Mouse (Mus musculus) forebrain, embryonic 10.5 days (tissue): ENCODE measurements around the gene Gng3. TPM values are rescaled to one million over a fixed set of nuclear protein-coding genes. Genes with fewer than 3 reads are reported as not detected.

Source experiments
- DNase-seq: peaks from one replicate; pipeline ENCODE4 v3.0.0-alpha.2; 2017; ENCODE audit warnings: low spot score; ENCODE audit errors: extremely low spot score
- H3K27ac ChIP-seq: fragments of 300-500 bp; sonication (generic); 2 replicates; pipeline ENCODE4 v1.5.1; 2016; ENCODE audit warnings: mild to moderate bottlenecking
- H3K27me3 ChIP-seq: fragments of 300-500 bp; sonication (generic); 2 replicates; pipeline ENCODE4 v1.6.1; 2016; ENCODE audit warnings: mild to moderate bottlenecking; ENCODE audit not compliant: poor library complexity, severe bottlenecking
- H3K36me3 ChIP-seq: fragments of 300-500 bp; sonication (generic); replicated peaks from 2 replicates; pipeline ENCODE4 v1.6.1; 2016; ENCODE audit warnings: mild to moderate bottlenecking, moderate library complexity
- H3K4me1 ChIP-seq: fragments of 300-500 bp; sonication (generic); 2 replicates; pipeline ENCODE4 v1.6.1; 2016
- H3K4me3 ChIP-seq: fragments of 300-500 bp; sonication (generic); 2 replicates; pipeline ENCODE4 v1.5.1; 2016; ENCODE audit warnings: mild to moderate bottlenecking, moderate library complexity
- H3K9me3 ChIP-seq: fragments of 300-500 bp; sonication (generic); 2 replicates; pipeline ENCODE4 v1.6.1; 2016; ENCODE audit warnings: mild to moderate bottlenecking, moderate library complexity
- WGBS: fragments of 180-500 bp; shearing (Covaris S2); methylation state at CpG from one replicate; pipeline ENCODE4 v1.1.7; 2016; 5-methylcytosine and 5-hydroxymethylcytosine counted together
- polyA plus RNA-seq: library from polyadenylated mRNA; unstranded; fragments of >200 nt; fragmentation: Nextera tagmentation; extraction: Ambion mirVana; gene quantifications from 2 replicates; pipeline ENCODE4 v1.2.1, GENCODE M21; 2016

The Gng3 gene
- polyA plus RNA-seq, 1 experiment from 2014 or later: 31.7 TPM

DNA sequence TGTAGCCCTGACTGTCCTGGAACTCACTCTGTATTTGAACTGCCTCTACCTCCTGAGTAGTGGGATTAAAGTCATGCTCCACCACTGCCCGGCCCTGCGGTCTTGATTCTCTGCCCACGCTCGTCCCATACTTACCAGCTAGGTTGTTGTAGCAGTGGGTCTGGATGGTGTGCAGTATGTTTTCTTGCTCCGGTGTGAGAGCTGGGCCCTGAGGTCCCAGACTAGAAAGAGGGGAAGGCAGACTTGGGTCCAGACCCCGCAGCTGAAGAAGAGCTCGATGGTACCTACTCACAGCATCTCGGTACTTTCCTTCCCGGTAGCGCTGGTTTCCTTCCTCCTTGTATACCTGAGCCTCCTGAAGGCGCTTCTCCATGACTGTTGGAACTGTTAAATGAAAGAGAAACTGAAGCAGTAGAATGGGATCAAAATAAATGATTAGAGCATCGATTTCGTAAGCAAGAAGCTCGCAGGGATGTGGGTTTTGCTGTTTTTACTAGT is 20.6 kb downstream of the Gng3 start:
- WGBS: 37% methylated on average over 14 of the region's 14 CpGs

DNA sequence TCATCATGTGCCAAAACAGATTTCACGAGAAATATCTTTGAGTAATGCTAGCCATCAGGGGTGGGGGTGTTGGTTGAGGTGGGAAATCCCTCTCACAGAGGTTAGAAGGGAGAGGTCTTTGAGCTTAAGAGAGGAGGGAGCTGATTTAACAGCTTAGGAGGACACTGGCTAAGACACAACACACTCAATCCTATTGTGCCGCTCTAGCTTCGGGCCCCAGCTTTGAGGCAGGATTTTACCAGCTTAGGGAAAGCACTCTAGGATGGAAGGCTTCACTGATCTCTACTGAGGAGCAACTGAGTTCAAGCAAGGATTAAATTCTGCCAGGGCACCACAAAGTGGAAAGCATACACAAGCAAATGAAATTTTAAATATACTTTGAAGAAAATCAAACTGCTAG is 22.0 kb downstream of the Gng3 start:
- no peak for DNase-seq
- H3K4me1 ChIP-seq: peaks cover 38% of the 10 kb centered on the region
- no peak overlapping the region; the same call in 1 of the 2 replicates for H3K27ac ChIP-seq
- no peaks in the 10 kb centered on the region for H3K9me3 ChIP-seq
- H3K27me3 ChIP-seq: no peaks in the 10 kb centered on the region
- peaks cover 57% of the 10 kb centered on the region for H3K36me3 ChIP-seq
- peak overlapping the region; percentile 81 for H3K4me3 ChIP-seq
- WGBS: 75% methylated on average over 3 of the region's 3 CpGs

More for the DNA sequence above, 20.6 kb downstream of the Gng3 start:
- Histone ChIP-seq H3K27me3 (no peaks in the 10 kb centered on the region), H3K9me3 (no peaks in the 10 kb centered on the region), H3K4me1 (peaks cover 52% of the 10 kb centered on the region), H3K36me3 (peaks cover 53% of the 10 kb centered on the region), H3K4me3 (peak overlapping the region; percentile 81), H3K27ac (peak overlapping the region; percentile 97)
- DNase-seq: no peak

DNA sequence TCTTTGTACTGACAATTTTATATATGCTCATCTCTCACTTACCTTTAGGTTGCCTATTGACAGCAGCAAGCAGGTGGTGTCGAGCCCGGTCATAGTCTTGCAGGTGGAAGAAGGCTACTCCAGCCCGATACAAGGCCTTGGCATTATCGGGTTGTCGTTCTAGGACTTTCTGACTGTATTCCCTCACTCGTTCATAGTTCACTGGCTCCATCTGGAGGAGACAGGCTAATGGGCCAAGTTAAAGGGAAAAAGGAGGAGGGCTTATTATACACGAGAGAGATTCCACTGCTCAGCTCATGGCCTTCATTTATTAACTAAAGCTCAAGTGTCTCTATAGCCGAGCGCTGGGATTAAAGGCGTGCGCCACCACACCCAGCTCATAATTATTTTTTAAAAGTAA is 23.2 kb downstream of the Gng3 start:
- peak overlapping the region; percentile 4; the same call in 1 of the 2 replicates for H3K4me3 ChIP-seq
- peaks cover 65% of the 10 kb centered on the region for H3K36me3 ChIP-seq
- no peak for DNase-seq
- H3K27me3 ChIP-seq: no peaks in the 10 kb centered on the region
- H3K9me3 ChIP-seq: no peaks in the 10 kb centered on the region
- WGBS: 90% methylated on average over 11 of the region's 11 CpGs
- peaks cover 31% of the 10 kb centered on the region for H3K4me1 ChIP-seq
- no peak overlapping the region for H3K27ac ChIP-seq

DNA sequence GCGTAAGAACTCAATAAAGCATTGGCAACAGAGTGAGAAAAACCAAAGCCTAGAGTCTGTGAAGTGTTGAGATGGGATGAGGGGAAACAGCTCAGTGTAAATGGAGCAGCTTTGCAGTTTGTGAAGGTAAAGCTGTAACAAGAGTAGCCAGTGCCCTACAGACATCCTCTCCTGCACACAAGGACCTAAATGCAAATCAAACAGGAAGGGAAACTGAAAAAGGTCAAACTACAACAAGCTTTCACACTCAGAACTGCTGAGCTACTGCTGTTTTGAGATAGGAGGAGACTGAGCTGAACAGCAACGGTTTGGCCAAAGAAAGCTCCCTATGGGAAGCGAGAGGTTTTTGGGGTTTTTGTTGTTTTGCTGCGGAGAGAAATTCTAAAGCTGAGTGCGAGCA is 32.2 kb downstream of the Gng3 start:
- H3K36me3 ChIP-seq: peaks cover 86% of the 10 kb centered on the region

DNA sequence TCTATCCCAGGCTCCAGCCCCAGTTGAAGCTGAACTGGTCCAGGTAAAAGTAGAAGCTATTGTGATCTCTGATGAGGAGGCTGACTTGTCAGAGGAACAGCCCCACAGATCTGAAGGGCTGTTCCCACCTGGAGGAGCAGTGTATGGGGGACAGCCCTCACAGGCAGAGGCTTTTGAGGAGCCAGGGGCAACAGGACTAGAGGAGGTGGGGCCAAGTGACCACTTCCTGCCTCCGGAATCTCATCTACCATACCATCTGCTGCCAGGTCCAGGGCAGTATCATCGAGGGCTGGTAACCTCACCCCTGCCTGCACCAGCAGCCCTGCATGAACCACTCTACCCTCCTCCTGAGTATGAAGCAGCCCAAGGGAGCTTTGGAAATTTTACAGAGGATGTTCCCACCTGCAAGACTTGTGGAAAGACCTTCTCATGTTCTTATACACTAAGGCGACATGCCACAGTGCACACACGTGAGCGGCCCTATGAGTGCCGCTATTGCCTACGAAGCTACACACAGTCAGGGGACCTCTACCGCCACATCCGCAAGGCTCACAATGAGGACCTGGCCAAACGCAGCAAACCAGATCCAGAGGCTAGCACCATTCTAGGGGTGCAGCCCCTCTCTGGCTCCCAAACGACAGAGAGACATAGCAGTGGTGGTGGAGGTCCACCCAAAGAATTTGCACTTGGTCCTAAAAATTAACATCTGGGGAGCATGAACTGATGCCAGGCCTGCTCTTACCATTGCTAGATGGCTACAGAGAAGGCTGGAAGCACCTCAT is 34.9 kb downstream of the Gng3 start:
- Histone ChIP-seq H3K4me1 (peaks cover 21% of the 10 kb centered on the region), H3K4me3 (peak overlapping the region; percentile 65; the same call in 1 of the 2 replicates), H3K36me3 (peaks cover 59% of the 10 kb centered on the region), H3K27ac (0 out of 2 replicates have a peak overlapping the region, but pooled peaks have one; percentile 90), H3K9me3 (no peaks in the 10 kb centered on the region), H3K27me3 (no peaks in the 10 kb centered on the region)
- WGBS: 90% methylated on average over 11 of the region's 11 CpGs
- DNase-seq: no peak

More for the DNA sequence above, 32.2 kb downstream of the Gng3 start:
- Histone ChIP-seq H3K27me3 (no peaks in the 10 kb centered on the region), H3K4me1 (peaks cover 17% of the 10 kb centered on the region), H3K27ac (no peak overlapping the region), H3K9me3 (no peaks in the 10 kb centered on the region), H3K4me3 (no peak overlapping the region)
- WGBS: 96% methylated on average over 5 of the region's 5 CpGs
- no peak for DNase-seq

DNA sequence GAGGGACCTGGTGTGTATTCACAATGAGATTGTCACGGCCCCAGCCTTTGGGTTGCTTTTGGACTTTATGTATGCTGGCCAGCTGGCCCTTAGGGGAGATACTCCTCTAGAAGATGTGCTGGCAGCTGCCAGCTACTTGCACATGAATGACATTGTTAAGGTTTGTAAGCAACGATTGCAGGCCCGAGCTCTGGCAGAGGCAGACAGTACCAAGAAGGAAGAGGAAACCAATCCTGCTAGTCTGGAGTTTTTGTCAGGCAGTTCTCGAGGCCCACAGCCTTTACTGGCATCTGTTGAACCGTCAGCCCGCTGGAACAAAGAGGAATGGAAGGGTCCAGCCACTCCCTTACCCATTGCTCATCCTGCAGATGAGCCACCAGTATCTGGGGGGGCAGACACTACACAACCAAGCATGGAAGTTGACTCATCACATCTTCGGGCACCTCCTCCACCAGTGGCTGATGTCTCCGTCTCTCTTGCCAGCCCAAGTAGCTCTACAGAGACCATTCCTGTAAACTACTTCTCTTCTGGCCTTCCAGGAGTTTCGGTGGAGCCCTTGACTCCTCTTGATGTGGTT is 35.7 kb downstream of the Gng3 start:
- Histone ChIP-seq H3K36me3 (peaks cover 52% of the 10 kb centered on the region), H3K9me3 (no peaks in the 10 kb centered on the region), H3K4me1 (peaks cover 21% of the 10 kb centered on the region), H3K27ac (peak overlapping the region; percentile 90), H3K27me3 (no peaks in the 10 kb centered on the region), H3K4me3 (peak overlapping the region; percentile 65)
- DNase-seq: no peak
- WGBS: 94% methylated on average over 9 of the region's 9 CpGs

DNA sequence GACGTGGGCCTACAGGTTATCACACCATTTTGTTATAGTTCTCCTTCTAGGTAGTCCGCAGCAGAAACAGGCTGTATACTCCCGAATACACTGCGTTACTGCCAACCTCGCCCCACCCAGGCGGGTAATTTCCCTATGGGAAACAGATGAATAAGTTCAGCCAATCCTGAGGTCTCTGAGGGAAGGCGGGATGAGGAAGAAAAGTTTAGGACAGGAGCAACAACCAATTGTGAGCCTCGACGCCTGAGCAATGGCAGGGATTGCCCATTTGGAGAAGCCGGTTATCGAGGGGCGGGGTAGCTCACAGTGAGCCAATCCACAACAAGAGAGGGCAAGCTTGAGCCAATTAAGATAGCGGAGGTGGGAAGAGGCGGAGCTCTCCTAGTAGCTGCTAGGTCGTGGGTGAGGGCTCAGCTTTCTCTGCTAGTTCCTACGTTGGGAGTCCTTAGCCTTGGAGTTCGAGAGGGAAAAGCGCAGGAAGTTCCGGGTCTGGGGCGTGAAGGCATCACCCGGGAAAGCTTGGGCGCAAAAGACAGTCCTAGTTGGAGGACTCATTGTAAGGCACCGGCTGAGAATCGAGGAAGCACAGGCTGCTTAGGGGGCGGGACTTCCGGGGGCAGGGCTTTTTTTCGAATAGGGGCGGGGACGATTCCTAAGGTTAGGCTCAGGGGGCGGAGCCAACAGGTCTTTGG is 36.7 kb downstream of the Gng3 start, which contains the start of gene Zbtb3:
Zbtb3 (plus strand) TSS at position 426 of the 692 bp plus-strand sequence.
- peak within 1 kb of the TSS; percentile 65 for H3K4me3 ChIP-seq
- H3K27me3 ChIP-seq: no peaks in the 10 kb centered on the region
- WGBS: under 1% methylated on average over 30 of the region's 30 CpGs
- H3K36me3 ChIP-seq: peaks cover 42% of the 10 kb centered on the region
- DNase-seq: peak; percentile 96
- peak within 1 kb of the TSS; percentile 90 for H3K27ac ChIP-seq
- H3K9me3 ChIP-seq: no peaks in the 10 kb centered on the region
- peaks cover 28% of the 10 kb centered on the region for H3K4me1 ChIP-seq

DNA sequence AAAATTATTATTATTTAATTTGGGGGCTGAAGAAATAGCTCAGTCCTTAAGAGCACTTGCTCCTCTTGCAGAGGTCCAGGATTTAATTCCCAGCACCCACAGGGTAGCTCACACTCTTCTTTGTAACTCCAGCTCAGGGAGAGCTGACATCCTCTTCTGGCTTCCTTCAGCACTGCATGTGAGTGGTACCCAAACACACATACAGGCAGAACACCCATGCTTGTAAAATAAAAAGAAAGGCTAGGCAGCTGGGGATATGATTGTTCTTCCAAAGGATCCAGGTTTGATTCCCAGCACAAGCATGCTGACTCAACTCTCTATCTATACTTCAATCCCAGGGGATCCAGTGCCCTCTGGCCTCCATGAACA is 40.1 kb downstream of the Gng3 start:
- H3K9me3 ChIP-seq: no peaks in the 10 kb centered on the region
- peak overlapping the region; percentile 76 for H3K4me3 ChIP-seq
- H3K27ac ChIP-seq: no peak overlapping the region
- peaks cover 32% of the 10 kb centered on the region for H3K4me1 ChIP-seq
- no peaks in the 10 kb centered on the region for H3K27me3 ChIP-seq
- no peak for DNase-seq
- peaks cover 35% of the 10 kb centered on the region for H3K36me3 ChIP-seq

DNA sequence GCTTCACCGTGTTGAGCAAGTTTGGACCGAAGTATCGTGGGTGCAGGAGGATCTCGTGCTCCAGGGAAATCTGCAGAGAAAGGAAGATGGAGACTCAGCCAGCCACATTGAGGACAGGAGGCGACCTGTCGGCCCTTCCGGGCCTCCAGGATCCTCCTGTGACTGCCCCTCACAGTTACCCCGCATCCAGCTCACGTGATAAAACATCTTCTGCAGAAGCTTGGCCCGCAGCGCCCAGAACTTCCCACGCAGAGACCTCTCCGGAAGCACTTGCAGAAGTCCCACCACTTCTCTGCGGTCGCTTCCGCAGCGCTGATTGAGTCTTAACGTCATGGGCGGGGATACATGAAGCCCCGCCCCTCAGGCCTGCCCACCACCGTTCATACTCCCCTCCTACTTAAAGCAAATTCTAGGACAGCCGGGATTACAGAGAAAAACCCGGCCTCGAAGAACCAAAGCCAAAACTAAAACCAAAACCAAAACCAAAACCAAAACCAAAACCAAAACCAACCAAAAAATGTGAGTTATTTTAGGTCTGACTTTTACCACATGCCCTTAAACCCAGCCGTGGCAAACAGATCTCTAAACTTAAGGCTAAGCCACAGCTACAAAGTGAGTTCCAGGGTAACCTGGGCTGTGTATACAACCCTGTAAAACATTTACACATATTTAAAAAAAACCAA is 40.6 kb downstream of the Gng3 start, which contains the start of gene Polr2g:
Polr2g (minus strand) TSS at position 314 of the 683 bp plus-strand sequence.
- peak; percentile 85 for DNase-seq
- 2% methylated on average over 25 of the region's 25 CpGs for WGBS
- peaks cover 35% of the 10 kb centered on the region for H3K36me3 ChIP-seq
- H3K9me3 ChIP-seq: no peaks in the 10 kb centered on the region
- H3K4me1 ChIP-seq: peaks cover 27% of the 10 kb centered on the region
- peak within 1 kb of the TSS; percentile 76 for H3K4me3 ChIP-seq
- no peaks in the 10 kb centered on the region for H3K27me3 ChIP-seq
- H3K27ac ChIP-seq: peak within 1 kb of the TSS; percentile 87

DNA sequence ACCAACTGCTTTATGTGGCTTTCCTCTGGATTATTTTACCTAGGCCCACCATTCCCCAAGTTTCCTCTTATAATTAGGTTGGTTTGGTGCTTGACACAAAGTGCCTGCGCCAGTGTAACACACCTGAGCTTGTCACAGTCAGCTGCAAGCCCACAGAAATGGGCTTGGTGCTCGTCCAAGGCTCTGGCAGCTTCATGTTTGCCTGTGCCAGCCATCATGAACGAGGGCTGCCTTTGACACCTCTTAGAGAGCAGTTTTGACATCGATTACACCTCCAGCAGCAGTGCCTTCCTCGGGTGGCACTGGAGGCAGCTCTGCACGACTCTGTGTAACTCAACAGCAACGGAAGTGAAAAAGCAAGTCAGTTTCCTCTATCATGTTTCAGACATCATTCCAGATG is 48.8 kb downstream of the Gng3 start:
- no peak for DNase-seq
- no peak overlapping the region for H3K4me3 ChIP-seq
- WGBS: 88% methylated on average over 7 of the region's 7 CpGs
- H3K27me3 ChIP-seq: no peaks in the 10 kb centered on the region
- no peaks in the 10 kb centered on the region for H3K9me3 ChIP-seq
- H3K4me1 ChIP-seq: peaks cover 22% of the 10 kb centered on the region
- H3K36me3 ChIP-seq: peaks cover 44% of the 10 kb centered on the region
- no peak overlapping the region for H3K27ac ChIP-seq

DNA sequence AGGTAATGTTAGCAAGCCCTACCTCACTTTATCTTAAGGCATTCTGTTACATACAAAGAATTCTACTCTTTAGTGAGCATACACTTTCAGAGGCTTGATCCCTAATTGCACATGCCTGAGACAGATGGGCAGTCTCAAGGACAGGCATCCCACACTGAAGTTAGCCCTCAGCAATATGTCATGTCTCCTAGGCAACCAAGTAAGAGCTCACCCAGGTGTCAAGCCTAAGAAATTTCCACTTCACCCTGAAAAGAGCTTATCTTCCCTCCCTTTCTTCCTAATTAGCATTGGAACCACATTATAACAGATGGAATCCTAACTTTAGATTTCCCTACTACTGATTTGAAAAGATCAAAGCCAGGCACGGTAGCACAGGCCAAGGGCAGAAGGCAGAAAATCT is 49.8 kb downstream of the Gng3 start:
- DNase-seq: no peak
- no peaks in the 10 kb centered on the region for H3K9me3 ChIP-seq
- H3K27me3 ChIP-seq: no peaks in the 10 kb centered on the region
- H3K27ac ChIP-seq: peak overlapping the region; percentile 40; the same call in 1 of the 2 replicates
- H3K4me1 ChIP-seq: peaks cover 25% of the 10 kb centered on the region
- H3K4me3 ChIP-seq: no peak overlapping the region
- WGBS: 61% methylated on average over 1 of the region's 1 CpGs
- H3K36me3 ChIP-seq: peaks cover 40% of the 10 kb centered on the region

DNA sequence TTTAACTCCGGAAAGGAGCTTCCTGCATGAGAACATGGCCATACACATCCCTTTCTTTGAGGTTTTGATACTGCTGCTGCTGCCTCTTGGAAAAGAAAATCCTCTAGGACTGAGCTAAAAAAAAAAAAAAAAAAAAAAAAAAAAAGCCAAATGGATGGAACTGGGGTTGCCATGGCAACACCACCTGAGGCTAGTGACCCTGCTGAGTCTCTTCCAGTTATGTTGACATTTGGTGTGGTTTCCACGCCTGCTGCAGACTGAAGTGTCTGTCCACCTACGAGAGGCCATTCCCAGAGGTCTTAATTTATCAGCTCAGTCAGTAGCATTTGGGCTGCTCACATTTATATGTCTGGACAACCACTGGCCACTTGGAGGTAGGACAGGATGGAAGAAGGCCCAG is 50.5 kb downstream of the Gng3 start:
- WGBS: 21% methylated on average over 3 of the region's 3 CpGs
- peak; percentile 21 for DNase-seq
- no peak overlapping the region for H3K4me3 ChIP-seq

More for the DNA sequence above, 50.5 kb downstream of the Gng3 start:
- no peaks in the 10 kb centered on the region for H3K9me3 ChIP-seq
- peaks cover 40% of the 10 kb centered on the region for H3K36me3 ChIP-seq
- H3K27ac ChIP-seq: peak overlapping the region; percentile 40; the same call in 1 of the 2 replicates
- H3K27me3 ChIP-seq: no peaks in the 10 kb centered on the region
- H3K4me1 ChIP-seq: peaks cover 25% of the 10 kb centered on the region
